Mouse (Mus musculus) C2C12 (cell line): ENCODE data around the gene Serpina9.

ENCODE experiments used
- CEBPB ChIP-seq: IDR thresholded peaks from one replicate; pipeline ENCODE4 v1.6.1; 2011; ENCODE audit warnings: low read depth, mild to moderate bottlenecking, control low read depth, moderate library complexity
- CTCF ChIP-seq: IDR thresholded peaks from one replicate; pipeline ENCODE4 v1.5.1; 2011; ENCODE audit not compliant: control insufficient read depth, insufficient read depth, insufficient read length
- MYOD1 ChIP-seq: IDR thresholded peaks from one replicate; pipeline ENCODE4 v1.6.1; 2011; ENCODE audit warnings: low read depth; ENCODE audit not compliant: control insufficient read depth, insufficient read length

DNA sequence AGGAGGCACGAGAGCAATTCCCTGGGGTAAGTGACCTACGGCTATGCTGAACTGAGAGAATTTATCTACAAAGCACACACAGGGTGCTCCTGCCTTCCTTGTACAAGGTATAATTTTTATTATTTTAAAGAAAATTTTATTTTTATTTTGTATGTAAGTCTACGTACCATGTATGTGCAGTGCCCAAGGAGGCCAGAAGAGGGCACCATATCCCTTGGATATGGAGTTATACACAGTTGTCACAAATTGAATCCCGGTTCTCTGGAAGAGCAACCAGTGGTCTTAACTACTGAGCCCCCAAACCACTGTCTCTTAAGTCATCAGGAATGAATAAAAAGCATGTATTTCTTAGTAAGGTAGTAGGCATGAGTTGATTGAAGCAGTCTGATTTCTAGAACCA is 28.6 kb downstream of the Serpina9 start:
- TF ChIP-seq CTCF (peak; percentile 15), CEBPB (no peak), MYOD1 (no peak)
